Mouse (Mus musculus) c-Kit-positive CD71-negative TER-119-negative erythroid progenitor cells, embryonic 14.5 days (primary cell): Measurements from ENCODE around the gene Nemp1.

Experiments
- DNase-seq: peaks from one replicate; pipeline ENCODE4 v3.0.0-alpha.2; 2013; ENCODE audit warnings: low read depth

The Nemp1 gene

DNA sequence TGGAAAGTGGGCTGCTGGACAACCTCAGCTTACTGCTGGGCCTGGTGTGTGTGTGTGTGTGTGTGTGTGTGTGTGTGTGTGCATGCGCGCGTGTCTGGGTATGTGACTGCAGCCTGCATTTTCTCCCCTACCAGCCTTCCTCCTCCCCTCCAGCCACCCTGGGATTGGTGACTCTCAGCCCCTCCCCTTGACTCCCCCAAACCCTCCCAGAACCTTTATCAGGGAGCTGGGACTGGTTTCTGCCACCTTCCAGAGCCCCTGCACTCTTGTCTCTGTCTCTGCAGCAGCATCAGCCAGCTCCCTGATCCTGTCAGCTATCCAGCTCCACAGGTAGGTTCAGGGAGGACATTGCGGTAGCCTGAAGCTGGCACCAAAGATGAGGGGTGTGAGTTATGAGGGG is 58.4 kb downstream of the Nemp1 start:
- DNase-seq: no peak

DNA sequence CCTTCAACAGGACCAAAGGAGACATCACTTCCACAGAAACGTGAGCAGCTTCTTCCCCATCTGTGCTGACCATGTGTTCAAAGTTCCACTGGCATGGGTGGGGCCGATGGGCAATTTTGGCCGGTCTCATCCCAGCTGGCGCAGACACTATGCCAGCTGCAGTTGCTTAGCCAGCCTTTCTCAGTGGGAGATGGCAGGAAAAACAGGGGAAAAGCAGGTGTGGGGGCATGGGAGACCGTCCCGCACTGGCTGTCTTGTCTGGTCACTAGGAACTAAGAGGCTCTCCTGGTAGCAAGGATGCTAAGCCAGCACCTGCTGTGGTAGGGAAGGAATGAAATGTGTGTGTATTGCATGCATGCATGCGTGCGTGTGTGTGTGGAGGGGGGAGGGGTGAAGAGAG is 61.7 kb downstream of the Nemp1 start:
- DNase-seq: no peak

DNA sequence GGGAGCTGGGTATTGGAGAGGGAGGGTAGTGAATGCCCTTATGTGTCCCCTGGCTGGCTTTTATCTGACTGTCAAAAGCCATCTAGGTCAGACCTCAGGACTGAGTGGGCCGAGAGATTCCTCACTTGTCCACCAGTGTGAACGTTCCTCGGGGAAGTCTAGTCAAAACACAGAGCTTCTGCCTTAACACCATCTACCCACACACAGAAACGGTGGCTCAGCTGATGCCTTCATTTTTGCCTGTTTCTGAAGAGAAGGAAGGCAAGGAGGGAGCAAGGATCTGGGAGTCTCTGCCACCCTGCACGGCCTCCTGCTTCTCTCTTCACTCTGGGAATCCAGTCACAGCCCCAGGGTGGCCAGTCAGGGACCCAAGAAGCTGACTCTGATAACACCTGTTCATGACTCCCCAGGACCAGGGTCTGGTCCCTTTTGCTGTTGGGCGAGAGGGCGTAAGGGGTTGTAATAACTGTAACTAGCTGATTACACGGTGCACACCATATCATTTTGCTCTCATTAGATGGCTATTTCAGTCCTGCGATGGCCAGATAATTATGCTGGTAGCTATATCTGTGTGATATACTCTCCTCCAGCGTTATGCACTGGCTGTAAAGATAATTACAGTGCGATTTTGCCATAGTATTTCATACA is 63.7 kb downstream of the Nemp1 start:
- no peak for DNase-seq

DNA sequence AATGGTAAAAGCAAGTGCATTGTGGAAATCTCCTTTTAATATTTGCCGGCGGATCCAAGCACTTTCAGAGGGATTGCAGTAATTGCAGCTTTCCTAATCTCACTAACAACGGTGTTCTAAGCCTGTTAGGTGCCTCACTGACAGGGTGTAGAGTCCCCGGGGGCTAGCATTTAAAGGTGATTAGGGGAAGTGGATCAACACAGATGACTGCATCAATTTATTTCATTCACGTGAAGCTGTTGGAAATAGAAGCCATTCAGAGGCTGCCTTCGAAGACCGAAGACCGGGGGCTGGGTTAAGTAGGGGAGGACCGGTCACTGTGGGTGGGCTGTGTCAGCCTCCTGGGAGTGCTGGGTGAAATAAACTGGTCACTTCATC is 64.2 kb downstream of the Nemp1 start:
- DNase-seq: no peak

DNA sequence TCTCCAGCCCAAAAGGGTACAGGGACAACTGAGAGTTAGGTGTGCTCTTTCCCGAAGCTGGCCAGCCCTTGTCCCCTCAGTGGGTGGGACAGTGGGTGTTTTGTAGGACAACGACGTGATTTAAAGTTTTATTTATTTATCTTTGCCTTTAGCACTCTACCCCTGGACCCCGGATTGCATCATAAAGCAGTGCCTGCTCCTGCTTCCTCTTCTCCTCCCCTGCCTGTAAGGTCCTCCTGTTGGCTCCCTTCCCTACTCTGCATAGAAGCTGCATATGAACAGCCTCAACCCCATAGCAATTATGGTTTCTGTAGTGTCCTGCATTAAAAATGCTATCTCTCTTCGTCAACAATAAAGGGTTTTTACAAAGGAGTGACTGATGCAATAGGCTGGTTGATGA is 64.7 kb downstream of the Nemp1 start:
- no peak for DNase-seq

DNA sequence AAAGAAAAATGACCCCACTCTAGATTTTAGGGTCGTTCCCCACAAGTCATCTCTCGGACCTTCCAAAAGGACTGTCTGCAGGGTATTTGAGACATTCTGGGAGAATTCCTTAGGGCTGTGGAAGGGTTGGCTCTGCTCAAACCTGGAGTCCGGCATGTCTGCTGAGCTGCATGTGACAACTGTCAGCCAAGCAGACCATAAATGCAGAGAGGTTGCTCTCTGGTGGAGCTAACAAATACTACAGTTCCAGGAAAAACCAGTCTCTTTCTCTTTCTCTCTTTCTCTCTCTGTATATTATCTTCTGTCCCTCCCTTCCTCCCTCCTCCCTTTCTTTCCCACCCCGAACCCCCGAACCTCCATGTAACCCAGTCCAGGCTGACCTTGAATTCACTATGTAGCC is 67.7 kb downstream of the Nemp1 start:
- no peak for DNase-seq

DNA sequence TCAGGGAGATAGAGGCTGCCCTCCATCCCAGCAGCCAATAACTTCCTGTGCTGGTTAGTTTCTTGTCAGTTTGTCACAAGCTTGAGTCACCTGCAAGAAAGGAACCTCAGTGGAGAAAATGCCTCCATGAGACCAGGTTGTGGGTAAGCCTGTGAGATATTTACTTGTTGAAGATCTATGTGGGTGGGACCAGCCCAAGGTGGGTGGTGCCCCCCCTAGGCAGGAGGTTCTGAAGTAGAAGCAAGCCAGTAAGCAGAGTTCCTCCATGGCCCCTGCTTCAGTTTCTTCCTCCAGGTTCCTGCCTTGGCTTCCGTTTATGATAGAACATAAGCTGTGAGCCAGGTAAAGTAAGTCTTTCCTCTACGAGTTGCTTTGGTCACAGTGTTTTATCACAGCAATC is 69.6 kb downstream of the Nemp1 start:
- no peak for DNase-seq

DNA sequence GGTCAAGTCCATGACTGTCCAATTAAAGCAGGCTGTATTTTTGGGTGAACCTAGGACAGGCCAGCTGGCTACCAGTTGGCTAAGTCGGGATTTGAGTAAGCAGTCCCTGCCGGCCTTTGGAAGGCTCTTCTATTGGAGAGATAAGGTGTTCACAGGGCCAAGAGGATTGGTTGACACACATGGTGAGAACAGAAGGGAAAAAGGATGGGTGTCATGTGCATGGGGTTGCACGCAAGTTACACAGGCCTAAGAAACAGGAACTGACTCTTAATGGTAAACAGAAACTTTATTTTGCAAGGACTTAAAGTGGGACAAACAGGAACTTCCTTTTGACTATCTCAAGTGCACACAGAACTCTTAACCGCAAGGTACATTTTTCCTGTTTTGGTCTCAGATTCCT is 70.2 kb downstream of the Nemp1 start:
- no peak for DNase-seq

DNA sequence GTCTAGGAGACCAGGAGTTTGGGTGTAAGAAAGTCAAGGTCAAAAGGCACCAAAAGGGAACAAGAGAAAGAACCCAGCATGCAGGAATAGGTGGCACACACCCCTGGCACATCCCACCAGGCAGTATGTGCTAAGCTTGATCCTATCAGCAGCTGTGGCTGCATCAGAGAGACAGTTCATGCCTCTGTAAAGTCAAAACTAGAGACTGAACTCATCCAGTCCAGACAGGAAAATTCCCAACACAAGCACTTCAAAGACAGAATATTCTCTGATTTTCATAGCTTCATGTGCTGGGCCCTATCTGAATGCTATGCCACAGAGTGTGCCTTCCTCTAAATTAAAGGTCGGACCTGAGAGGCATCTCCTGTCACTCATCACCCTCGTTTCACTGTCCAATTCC is 70.9 kb downstream of the Nemp1 start:
- no peak for DNase-seq

DNA sequence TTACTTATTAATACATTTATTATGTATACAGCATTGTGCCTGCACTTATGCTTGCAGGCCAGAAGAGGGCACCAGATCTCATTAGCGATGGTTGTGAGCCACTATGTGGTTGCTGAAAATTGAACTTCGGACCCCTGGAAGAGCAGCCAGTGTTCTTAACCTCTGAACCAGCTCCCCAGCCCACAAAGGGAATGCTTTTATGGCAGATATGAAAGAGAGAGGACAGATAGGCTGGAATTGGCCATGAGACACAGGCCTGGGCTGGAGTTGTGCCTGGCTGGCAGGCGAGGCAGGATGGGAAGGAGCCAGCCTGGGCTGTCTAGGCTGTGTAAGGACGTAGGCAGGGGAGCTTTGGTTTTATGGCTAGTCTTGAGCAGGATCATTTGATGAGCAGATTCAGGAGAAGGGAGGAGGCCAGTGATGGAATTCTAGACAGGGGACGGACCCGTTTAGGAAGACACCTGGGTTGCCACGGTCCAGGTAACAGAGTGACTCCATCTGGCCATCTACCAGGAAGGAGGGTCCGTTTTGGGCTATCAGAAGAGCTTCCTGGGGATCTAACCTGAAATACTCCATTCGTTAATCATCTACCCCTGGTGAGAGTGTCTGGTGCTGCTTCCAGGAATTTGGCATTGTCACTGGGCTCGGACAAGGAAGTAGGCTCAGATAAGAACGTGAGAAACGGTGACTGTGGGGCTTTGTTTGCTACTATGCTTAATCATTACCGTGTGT is 71.6 kb downstream of the Nemp1 start:
- DNase-seq: no peak

DNA sequence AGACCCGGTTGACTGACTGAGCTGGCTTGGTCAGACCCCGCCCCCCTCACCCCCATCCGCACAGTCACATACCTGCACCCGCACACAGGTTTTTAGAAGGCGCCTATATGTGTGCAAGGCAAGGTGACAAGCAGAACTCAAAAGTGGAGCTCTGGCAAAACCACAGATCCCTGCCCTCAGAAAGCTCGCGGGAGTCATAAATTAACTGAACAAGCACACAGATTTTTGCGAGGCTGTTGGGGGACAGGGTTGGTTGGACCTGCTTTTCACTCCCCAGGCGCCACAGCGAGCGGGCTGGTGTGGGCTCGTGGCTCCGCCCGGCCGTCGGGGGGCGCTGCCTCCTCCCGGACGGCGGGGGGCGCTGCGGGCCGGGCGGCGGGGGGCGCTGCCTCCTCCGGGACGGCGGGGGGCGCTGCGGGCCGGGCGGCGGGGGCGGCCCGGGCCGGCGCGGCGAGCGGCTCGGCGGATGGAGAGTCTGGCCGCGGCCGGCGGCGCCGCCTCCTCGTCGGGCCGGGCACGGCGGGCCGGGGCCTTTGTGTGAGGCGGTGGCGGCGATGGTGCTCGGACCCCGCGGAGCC is 72.5 kb downstream of the Nemp1 start, which contains the start of gene Zbtb39:
TSS of gene Zbtb39 (plus strand) at position 456 of the 578 bp plus-strand sequence.
- peak; percentile 54 for DNase-seq

DNA sequence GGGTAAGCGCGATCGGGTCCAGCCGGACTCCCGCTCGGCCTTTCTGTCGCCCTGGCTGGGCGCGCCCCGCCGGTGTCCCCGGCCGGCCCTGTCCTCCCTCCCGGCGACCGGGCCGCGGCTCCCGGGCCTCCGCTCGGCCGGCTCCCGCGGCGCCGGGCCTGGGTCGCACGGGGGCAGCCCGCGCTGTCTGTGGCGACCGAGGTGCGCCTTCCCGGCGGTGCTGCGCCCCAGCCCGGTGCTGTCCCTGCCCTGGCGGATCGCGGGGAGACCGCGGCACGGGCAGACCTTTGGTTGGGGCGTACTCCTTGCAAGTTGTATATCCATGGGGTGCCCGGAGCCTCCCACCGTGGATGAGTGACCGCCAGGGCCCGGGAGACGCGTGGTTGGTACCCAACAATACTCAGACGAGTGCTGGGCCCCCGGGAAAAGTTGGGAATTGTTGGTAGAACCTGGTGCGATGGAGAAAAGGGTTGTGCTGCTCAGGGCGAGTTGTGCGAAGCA is 73.0 kb downstream of the Nemp1 start:
- DNase-seq: no peak

DNA sequence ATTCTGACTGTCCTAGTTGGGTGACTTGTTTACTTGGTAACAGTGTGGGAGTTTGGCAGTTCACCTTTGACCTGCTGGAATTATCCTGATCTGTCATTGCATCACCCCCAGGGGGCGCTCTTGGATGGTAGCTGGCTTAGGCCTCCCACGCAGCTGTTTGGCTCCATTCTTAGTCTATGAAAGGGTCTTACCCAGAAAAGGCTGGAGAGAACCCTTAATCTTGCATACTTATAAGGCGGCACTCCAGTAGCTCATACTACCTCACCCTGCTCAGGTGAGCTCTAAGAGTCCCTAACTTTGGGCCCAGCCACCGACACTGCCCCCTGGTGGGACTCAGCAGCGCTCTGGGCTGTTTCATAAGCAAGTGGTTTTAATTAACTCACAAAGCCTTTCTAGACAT is 78.0 kb downstream of the Nemp1 start:
- DNase-seq: no peak

DNA sequence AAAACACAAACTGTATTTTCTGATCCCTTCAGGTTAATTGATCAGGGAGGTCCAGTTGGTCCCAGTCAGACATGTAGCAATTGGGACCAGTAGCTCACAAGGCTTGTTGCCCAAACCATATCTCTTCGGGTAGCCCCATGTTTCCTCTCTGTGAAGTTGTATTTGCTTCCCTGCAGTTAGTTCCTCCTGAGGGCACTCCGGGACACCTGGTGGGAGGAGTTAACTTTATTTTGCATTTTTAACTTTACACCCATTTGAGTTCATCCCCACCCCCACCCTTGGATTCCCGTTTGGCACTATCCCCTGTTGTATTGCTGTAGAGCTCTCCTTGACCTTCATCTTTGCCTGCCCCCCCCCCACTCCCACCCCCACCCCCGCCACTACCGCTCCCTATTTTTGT is 79.2 kb downstream of the Nemp1 start:
- DNase-seq: no peak

DNA sequence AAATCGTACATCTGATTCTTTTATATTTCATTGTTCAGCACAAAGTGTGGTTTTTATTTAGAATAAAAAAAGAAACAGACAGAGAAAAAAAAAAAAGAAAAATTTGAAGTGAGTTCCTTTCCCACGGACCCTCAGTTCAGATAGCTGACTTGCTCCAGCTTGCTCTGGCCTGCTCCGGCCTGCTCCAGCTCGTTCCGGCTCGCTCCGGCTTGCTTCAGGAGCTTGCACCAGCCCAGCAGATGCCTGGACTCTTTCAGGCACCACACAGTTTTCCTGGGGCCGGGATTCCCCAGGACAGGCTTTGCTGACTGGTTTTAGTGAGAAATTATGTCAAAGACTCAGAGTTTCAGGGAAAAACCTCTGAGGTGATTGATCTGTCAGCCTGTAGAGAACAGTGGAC is 80.6 kb downstream of the Nemp1 start:
- DNase-seq: no peak

DNA sequence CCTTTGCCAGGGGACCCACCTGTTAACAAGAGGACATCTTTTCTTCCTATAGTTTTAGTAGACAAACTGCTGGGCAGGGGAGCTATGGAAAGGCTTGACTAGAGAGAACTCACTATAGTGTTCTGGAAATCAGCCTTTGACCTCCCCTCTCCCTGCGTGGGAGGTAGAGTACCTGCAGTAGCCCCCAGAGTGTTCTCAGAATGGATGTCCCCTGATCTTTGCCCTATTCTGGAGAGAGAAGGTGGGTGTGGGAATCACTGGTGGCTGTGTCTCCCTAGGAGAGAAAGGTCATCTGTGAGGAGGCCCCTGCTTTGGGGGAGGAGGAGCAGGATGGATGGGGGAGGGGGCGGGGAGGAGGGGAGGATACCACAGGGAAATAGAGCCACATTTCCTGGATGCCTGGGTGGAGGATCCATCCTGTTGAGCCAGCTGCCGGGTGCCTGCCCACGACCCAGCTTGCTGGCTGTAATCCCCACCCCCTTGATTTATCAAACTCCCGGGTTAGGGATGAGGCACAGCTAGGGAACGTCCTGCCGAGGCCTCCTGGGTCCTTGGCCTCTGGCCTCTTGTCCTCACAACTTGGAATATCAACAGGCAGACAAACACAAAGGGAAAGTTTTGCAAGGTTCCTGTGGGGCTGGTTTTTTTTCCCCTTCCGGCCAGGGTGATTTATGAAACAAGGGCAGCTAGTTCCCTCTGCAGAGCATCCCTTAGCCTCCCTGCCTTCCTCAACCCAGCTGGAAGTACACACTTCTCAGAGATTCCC is 82.3 kb downstream of the Nemp1 start:
- no peak for DNase-seq

DNA sequence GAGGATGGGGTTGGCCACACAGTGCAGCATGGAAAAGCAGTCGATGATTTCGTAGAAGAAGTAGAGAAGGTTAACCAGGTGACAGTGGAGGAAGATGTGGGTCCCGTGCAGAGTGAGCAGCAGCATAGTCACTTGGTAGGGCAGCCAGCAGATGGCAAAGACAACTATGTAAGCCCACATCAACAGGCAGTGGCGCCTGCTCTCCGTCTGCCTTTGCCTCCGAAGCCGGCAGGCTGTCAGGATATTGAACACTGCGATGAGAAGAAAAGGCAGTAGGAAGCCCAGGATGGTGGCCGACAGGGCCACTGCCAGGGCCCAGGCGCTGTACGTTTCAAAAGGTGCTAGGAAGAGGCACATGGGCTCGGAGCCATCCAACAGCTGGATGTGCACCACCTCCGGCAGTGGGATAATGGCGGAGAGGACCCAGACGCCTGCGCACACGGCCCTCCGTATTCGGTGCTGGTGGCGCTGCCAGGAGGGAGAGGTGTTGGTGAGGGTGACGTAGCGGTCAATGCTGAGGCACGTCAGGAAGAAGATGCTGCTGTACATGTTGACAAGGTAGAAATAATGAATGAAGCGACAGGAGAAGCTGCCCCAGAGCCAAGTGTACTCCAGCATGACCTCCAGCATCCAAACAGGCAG is 83.6 kb downstream of the Nemp1 start:
- DNase-seq: no peak
